8 mouse cellular contexts compared by ENCODE assay signal in the genomic region with DNA sequence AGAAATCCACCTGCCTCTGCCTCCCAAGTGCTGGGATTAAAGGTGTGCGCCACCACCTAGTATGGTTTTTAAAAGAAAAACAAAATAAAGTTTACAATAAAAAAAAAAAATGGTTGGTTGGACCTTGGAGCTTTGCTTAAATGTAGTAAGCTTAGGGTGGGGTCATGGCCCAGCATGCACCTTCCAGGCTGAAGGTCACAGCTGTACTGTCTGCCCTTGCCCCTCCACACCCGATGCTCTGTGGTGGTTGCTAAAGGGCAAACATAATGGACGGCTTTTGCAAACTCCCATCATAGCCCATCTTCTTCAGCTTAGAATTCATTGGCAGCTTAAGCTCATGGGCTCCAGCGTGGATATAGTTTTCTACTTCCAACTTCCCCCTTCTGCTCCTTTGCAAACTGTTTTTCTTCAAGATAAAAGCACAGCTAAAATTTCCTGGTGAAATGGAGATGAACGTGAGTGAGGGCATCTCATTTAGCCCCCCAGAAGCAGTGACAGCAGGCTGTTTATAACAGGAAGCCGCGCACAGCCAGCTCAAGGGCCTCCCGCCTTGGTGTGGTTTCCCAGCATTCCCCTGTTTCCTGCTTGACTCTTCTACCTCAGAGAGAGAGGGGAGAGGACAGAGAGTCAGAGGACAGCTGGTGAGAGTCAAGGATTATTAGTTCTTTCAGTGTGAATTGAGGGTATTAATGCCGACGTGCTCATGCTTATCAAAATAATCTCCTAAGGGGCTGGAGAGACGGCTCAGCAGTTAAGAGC. TPM values are rescaled to one million over a fixed set of nuclear protein-coding genes. Genes with fewer than 3 reads are reported as not detected.
DNase-seq lines count a peak whose midpoint lies in the region; ATAC-seq lines count a peak whose summit lies in the region.

No protein-coding gene starts in this region.

- WGBS in liver, embryonic 12.5 days (ENCODE audit: insufficient replicate concordance): 23% methylated on average over 11 of the region's 11 CpGs

- H3K36me3 ChIP-seq in liver, embryonic 12.5 days: no peaks in the 10 kb centered on the region

- no peak overlapping the region for H3K4me3 ChIP-seq in liver, embryonic 12.5 days

- DNase-seq in heart, adult 11 months: peak; percentile 96
- DNase-seq in heart, postnatal 25 days (ENCODE audit: low spot score): no peak
- peak; percentile 43 to 54 for DNase-seq in heart, adult 9 months (ENCODE audit: low spot score in 2 of 2)
- DNase-seq in spleen, adult 12 weeks (ENCODE audit: low spot score): peak; percentile 14
- DNase-seq in frontal cortex, postnatal 10 days (ENCODE audit: low spot score in 2 of 2): no peak
- DNase-seq in urinary bladder, postnatal 4 days (ENCODE audit: low spot score in 2 of 2): no peak
- DNase-seq in gastrocnemius, postnatal 36 days: no peak

- peak; percentile 68 for ATAC-seq in liver, embryonic 12.5 days

- peak overlapping the region; percentile 17; the same call in 1 of the 2 replicates for H3K9ac ChIP-seq in liver, embryonic 12.5 days

- peak overlapping the region; percentile 70 for H3K27ac ChIP-seq in liver, embryonic 12.5 days

- peaks cover 59% of the 10 kb centered on the region for H3K4me1 ChIP-seq in liver, embryonic 12.5 days

- H3K9me3 ChIP-seq in liver, embryonic 12.5 days (replicated peaks): no peaks in the 10 kb centered on the region

- no peaks in the 10 kb centered on the region for H3K27me3 ChIP-seq in liver, embryonic 12.5 days (replicated peaks)

- intact Hi-C loops in heart, postnatal 25 days (cut with DNase I): loop anchor here (5.0 kb wide), 1 partner anchor 36 kb away; no protein-coding TSS in a partner anchor
- intact Hi-C loops in gastrocnemius, postnatal 36 days (cut with DNase I): no loop called here

- H3K4me2 ChIP-seq in liver, embryonic 12.5 days: peak overlapping the region; percentile 37

RNA-seq across cellular contexts. Expression of gene Lrrc8b, which starts 27.7 kb away (rescaled TPM):
- 1 to 10 TPM; 4.2 to 5.3 TPM for total RNA-seq in heart, postnatal 25 days (2021)
- polyA plus RNA-seq in liver, embryonic 12.5 days (2016; fragmentation: Nextera tagmentation; extraction: Ambion mirVana): 7.5 and 7.8 TPM in 2 replicates
- total RNA-seq in gastrocnemius, postnatal 36 days (2021): 1 to 10 TPM; 1.6 TPM

Comparison
In these comparisons a context has a peak if more than half of its experiments do, and no peak if none do; other contexts are left out.
1. DNase-seq: peak in heart, adult 11 months (single experiment), heart, adult 9 months (2 of 2) and spleen, adult 12 weeks (single experiment); none in heart, postnatal 25 days (single experiment), frontal cortex, postnatal 10 days (0 of 2), urinary bladder, postnatal 4 days (0 of 2) and gastrocnemius, postnatal 36 days (0 of 2).